Mouse (Mus musculus) cerebellum, adult 9-11 months (tissue): ENCODE data around the gene Rai14.

Source experiments
- DNase-seq: peaks from one replicate; pipeline ENCODE4 v3.0.0; 2022

The Rai14 gene

GRCm38 (mm10) chr15:10720188-10720587 lies 5.8 kb upstream of the Rai14 start:
- DNase-seq, result no peak

GRCm38 (mm10) chr15:10719511-10719910 lies 5.1 kb upstream of the Rai14 start:
- DNase-seq, result no peak

GRCm38 (mm10) chr15:10718763-10719162 lies 4.3 kb upstream of the Rai14 start:
- DNase-seq, result no peak

DNA sequence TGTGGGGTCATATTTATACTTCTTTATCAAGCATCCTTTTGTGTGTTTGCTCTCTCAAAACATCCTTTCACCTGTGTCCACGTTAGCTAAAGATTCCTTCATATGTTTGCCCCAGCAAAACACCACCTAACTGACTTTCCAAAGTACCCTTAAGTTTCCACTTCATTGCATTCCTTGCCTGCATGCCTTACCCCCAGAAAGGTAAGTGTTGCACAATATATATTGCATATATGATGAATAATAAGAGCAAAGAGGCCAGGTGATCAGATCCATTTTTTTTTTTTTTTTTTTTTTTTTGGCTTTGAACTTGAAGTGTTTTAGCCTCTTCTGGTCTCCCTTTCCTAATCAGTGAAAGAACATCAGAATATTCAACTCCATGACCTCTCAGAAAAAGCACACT lies 2.9 kb upstream of the Rai14 start:
- no peak for DNase-seq

DNA sequence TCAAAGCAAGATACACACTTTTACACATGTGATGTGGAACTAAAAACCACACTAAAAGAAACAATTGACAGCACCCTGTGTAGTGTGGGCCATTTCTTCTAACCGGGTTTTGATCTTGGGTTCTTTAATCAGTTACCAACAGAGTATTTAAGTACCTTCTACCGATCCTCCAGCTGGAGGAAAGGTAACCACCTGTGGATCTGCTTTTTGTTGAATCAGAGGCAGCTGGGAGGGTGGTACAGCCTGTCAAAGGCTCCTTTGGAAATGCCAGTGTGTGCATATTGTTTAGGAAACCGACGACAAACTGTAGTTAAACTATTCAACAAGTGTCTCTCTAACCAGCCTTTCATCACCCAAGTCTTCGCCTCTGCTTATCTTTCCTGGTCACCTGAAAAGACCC lies 1.5 kb upstream of the Rai14 start:
- DNase-seq, result no peak

- no peak for DNase-seq
Measured at GRCm38 (mm10) chr15:10715139-10715505, 698 bp upstream of the Rai14 start.

DNA sequence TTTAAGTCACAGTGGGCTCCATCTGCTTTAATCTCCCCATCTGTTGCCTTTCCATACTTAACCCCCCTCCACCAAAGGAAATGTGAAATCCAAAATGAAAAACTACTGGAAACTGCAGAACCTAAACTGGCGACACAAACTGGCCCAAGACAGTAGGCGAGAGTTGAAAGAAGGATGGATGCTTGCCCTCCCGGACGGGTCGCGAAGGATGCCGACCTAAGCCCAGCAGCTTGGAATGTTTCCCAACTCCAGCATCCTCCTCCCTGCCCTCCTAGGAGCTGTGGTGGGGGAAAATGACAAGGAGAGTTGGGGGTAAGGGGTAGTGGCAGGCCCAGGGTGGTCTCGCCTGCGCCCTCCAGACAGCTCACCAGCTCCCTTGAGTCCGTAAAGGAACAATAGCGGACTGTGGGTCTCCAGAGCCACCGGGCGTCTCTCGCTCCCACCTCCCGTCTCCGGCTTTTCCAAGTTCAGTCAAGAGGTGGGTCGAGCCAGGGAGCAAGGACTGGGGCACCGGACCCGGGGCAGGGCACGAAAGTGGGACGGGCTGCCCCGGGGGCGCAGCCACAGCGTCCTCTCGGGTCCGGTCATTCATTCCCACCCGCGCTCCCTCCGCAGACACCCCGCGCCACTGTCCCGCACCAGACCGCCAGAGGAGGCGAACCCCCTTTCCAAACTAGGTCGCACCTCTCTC lies 653 bp downstream of the Rai14 start:
- peak; percentile 8 for DNase-seq

DNA sequence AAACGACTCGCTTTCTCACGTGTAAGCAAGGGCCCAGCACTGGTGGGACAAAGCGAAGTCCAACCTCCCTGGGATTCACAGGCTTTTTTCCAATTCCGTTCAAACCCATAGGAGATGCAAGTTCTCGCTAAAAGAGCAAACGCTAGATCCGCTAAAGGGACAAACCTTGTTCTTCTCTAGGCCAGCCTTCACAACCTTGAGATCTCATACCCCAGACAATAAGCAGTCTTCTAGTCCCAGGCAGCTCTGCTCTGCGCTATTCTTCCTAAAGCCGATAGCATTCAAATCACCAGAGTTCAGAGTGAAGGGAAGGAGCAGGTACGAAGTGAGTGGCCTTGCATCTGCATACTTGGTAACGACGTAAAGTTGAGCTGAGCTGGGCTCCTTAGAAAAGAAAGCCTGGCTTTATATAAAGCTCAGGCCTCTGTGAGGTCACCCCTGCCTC lies 1.2 kb downstream of the Rai14 start:
- no peak for DNase-seq

- no peak for DNase-seq
Measured at GRCm38 (mm10) chr15:10712288-10712687, 2.1 kb downstream of the Rai14 start.

- no peak for DNase-seq
Measured at GRCm38 (mm10) chr15:10711231-10711630, 3.2 kb downstream of the Rai14 start.

DNA sequence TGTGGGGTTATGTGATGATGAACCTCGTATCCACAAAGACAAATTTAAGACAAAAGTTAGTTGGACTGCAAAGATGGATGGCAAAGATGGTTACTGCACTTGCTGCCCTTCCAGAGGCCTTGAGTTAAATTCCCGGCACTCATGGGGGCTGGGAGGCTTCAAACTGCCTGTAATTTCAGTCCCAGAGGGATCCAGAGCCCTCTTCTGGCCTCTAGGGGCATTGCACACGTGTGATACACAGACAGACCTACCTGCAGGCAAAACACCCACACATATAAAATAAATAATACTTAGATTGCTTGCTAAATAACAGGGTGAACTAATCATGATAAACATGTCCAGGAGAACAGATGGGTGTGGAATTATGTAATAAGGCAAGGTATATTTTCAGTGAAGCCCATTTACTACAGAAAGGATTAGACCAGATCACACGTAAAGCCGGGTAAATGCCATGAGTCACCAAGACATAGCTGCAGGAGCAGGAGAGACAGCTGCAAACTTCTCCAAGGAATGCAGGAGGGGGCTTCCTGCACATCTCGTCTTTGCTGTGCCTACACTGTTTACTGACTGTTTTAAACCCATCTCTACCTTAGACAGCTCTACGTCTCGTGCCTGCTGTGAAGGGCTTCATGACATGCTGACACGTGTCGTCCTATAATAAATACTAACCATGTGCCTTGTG lies 5.7 kb downstream of the Rai14 start:
- DNase-seq, result no peak

- no peak for DNase-seq
Measured at GRCm38 (mm10) chr15:10707109-10707508, 7.3 kb downstream of the Rai14 start.

DNA sequence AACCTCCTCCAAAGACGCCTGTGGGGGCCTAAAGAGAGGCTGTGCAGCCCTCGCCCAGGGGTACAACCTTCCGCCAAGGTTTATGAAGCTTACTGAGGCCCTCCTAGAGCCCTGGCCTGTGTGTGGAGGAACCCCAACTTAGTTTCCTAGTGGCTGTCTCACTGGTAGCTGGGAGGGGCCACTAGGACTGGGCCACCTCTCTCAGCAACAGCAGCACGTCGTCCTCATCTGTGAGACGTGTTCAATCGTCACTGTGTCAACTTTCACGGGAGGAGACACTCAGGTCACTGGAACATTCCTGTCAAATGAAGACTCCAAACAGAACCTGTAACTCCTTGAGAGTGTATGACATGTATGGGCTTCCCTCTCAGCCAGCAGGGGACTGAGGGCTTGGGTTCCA lies 8.0 kb downstream of the Rai14 start:
- DNase-seq, result no peak

DNA sequence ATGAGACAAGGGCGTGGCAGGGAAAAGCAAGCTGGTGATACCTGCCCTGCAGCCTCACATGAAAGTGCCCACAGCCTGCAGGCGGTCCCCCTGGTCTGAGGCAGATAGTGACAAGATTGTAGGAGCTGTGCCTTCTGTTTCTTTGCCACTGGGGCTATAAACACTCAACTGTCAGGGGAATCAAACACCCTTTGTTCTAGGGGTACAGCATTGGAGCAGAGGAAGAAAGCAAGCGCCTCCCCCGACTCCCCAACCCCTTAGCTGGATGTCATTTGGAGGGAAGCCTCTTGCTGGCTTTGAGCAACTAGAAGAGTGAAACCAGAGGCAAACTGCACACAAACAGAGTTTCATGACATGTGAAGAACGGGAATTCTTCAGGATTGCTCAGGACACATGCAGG lies 8.7 kb downstream of the Rai14 start:
- DNase-seq, result no peak

DNA sequence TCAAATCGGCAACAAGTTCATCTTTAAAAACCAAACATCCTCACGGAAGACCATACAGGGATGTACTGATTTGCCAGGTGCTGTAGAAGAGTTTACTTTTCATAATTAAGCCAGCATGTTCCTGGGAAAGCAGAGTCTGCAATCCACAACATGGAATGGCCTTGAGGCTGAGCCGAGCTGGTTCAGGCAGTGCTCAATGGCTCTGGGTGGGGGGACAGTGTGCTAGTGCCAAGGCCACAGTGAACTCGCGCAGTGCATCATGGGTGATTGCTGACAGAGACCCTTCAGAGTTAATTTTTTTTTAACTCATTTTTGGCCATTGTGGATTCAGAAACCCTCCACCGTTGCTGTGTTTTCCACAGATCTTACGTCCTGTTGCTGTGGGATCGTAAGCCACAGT lies 10.1 kb downstream of the Rai14 start:
- no peak for DNase-seq

- DNase-seq, result no peak
Measured at GRCm38 (mm10) chr15:10701571-10701970, 12.9 kb downstream of the Rai14 start.

DNA sequence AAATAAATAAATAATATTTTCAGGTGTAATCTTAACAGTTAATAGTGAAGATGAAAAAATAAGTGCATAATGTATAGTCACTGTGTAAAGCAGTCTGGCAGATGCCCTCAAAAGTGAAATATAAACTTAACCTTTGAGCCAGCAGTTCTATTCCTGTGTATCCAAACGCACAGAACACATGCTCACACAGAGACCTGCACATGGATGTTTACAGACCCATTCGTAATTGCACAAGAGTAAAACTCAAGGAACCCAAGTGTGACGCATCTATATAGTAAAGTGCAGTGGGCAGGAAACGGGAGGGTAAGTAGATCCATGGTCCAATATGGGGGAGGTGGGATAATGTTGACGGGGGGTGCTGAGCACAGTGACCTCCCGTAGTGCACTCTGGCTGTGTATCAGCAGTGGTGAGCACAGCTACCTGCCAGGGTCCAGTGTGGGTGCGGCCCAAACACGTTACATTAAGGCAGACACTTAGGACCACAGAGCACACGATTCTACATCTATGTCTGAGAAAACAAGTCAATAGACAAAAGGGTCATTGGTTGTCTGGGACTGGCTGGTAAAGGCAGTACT lies 13.4 kb downstream of the Rai14 start:
- DNase-seq, result no peak

- no peak for DNase-seq
Measured at GRCm38 (mm10) chr15:10696478-10697234, 17.8 kb downstream of the Rai14 start.

DNA sequence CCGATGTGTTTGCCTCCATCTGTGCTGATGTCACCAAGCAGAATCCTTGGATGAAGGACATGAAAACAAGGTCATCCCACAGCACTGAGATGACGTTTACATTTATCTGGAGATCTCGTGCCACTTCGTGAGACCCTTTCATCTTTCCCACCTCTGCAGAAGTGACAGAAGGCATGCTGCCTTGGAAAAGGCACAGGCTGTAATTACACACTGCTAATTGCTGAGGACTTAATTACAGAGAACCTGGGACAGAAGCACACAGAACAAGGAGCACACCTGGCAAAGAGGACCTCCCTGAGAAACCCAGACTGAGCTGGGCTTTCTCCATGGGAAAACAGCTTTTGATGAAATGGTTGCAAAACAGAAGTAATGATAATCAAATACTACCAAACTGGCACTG lies 21.8 kb downstream of the Rai14 start:
- no peak for DNase-seq

- DNase-seq, result no peak
Measured at GRCm38 (mm10) chr15:10691481-10691880, 22.9 kb downstream of the Rai14 start.

DNA sequence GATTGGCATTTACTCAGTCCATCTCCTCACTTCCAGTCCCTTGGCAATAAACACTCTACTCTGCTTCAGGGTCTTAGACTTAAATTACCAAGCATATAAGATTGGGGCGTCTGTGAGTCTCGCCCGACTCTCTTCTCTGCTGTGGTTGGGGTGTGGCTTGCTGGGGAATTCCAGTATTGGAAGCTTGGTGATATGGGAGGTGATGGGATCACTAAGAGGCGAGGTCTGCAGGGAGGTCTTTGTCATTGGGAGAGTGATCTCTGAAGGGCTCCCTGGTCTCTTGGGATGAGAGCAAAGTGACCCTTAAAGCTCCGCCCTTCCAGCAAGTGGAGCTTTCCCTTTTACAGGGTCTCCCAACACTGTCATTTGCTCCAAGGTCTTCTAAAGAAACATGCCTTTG lies 23.5 kb downstream of the Rai14 start:
- no peak for DNase-seq

GRCm38 (mm10) chr15:10690219-10690618 lies 24.2 kb downstream of the Rai14 start:
- no peak for DNase-seq

GRCm38 (mm10) chr15:10689304-10689703 lies 25.1 kb downstream of the Rai14 start:
- DNase-seq, result no peak

DNA sequence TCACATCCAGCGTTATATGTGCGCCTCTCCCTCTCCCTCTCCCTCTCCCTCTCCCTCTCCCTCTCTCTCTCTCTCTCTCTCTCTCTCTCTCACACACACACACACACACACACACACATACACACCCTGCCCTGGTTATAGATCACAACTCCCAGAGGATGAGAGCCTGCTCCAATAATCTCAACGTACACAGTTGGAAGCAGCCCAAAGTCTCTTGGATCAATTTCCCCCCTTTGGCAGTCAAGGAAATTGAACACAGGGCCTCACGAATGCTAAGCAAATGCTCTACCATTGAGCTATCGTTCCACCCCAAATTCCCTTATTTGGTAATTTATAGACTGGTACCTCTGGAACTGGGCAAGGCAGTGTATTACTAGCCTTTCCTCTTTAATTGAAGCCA lies 25.7 kb downstream of the Rai14 start:
- no peak for DNase-seq
